Mouse (Mus musculus) E14TG2a.4 (cell line): ENCODE data around the gene Spata18.

ENCODE experiments used
- CTCF ChIP-seq: conservative IDR thresholded peaks from 2 replicates; pipeline ENCODE4 v1.5.1; 2014; ENCODE audit warnings: low read length
- POU5F1 ChIP-seq: IDR thresholded peaks from 2 replicates; pipeline ENCODE4 v1.6.1; 2014; ENCODE audit warnings: low read length, borderline replicate concordance

DNA sequence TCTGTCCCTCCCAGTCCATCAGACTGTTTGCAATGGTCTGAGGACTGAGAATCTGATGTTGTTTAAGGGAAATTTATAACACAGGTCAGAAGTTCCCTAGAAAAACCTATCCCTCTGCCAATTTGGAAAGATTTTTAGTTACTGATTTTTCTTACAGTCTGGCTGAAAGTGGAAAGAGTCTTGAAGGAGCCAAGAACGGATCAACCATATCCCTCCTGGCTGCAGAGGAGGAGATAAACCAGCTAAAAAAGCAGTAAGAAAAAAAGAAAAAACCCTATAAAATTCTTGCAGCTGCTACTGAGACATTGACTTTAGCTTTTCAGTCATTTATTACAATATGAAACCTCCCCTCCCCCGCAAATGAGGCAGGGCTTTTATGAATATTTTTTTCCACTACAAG is 15.5 kb downstream of the Spata18 start:
- TF ChIP-seq CTCF (no peak), POU5F1 (no peak)
